Mouse (Mus musculus): ENCODE measurements around the gene Rpl35.
"Not testable (repeated sequence)": the region's sequence is repeated elsewhere in the genome, so short reads cannot be mapped to it uniquely, and the experiment has no call there.

Rpl35 gene

GRCm38 (mm10) chr2:39005574-39006079 lies at the start of gene Rpl35:
Gene Rpl35 (minus strand): TSS chr2:39005624.
- peak in 1 of 2 experiments; percentile 82 for DNase-seq (ENCODE audit: low spot score in 2 of 2)

DNA sequence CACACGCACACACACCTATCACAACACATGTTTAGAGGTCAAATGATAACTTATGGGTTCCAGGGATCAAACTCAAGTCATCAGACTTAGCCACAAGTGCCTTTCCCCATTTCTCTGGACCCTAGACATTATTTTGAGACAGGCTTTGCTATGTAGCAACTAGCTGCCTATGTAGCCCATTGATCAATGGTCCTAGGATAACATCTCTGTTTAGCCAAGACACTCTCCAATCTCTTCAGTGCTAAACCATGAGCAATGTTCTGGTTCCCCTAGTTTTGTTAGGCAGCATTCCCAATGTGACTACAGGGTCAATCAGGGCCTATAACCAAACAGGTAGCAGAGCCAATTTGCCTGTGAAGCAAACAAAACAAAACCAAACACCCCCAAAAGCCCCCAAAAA lies 43.1 kb upstream of the Rpl35 start:
- DNase-seq (ENCODE audit: low spot score in 2 of 2): no peak

DNA sequence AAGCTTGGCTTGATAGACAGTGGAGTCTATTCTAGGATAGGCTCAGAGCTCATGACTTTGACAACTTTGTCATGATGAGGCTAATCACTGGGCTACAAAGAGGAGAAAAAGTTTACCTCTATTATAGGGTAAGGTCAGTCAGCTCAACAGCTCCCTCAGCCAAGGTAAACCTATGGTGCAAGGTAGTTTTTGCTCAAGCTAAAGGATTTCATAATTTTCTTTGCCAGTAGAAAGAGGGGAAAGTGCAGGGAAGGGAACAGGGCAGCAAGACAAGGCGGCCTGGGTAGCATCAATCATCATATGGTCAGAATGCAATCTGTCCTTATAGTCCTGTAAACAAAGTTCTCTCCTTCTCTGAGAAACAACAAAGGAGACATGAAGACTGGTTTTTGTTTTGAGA lies 34.8 kb upstream of the Rpl35 start:
- no peak for DNase-seq (ENCODE audit: low spot score in 2 of 2)

GRCm38 (mm10) chr2:39031611-39032010 lies 26.2 kb upstream of the Rpl35 start:
- DNase-seq (ENCODE audit: low spot score in 2 of 2): no peak

DNA sequence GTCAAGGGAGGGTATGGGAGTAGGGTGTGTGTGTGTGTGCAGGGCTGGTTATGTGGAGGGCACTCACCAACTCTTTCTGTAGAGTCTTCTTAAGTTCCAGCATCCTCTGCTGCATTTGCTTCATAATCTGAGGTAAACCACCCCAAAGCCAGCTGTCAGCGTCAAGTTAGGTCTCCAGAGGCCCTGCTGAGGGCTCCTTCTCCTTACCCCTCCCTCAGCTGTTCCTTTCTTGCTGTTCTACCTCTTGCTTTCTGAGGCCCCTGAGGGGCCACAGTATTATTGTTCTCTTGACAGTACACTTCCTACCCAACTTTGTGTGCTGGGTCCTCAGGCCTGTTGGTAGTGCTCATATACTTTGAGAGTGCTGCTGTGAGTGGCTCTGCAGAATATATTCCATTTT lies 14.6 kb upstream of the Rpl35 start:
- DNase-seq (ENCODE audit: low spot score in 2 of 2): no peak

DNA sequence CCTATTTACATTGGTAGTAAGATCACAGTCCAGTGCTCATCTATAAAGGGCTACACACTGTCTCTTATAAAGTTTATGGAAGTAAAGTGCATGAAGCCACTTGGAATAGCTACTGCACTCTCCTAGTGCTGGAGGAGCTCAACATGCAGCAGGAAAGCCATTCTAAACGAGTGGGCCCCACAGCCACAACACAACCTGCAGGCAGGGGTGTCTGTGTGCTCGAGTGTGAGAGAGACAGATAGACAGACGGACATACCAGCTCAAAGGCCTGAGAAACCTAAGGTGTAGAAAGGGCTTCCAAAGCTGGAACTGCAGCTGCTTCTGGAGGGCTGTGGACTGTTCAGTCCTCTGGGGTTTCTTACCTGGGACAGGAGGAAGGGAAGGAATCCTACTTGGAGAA lies 11.2 kb upstream of the Rpl35 start:
- DNase-seq (ENCODE audit: low spot score in 2 of 2): no peak

DNA sequence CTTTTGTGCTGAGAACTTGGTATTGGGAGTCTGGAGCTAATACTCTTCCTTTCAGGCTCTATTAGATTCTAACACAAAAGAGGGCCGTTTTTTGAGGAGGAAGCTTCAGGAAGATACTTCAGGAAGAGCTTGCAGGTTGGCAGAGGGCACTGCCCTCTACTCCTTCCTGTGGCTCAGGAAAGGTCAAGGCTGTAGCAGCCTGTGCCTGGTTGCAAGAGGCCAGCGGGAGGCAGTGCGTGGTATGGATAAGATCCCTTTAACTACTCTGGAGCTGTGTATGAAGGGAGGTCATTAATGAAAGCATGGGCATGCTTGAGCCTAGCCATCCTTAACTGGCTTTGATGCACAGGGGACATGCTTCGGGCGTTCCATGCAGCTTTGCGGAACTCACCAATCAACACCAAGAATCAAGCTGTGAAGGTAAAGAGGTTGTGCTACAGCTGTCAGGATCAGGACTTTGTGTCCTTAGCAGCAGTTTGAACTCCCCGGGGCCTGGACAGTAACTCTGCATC lies 7.4 kb upstream of the Rpl35 start:
- no peak for DNase-seq (ENCODE audit: low spot score in 2 of 2)

- no peak for DNase-seq (ENCODE audit: low spot score in 2 of 2)
Measured at GRCm38 (mm10) chr2:39011971-39012370, 6.5 kb upstream of the Rpl35 start.

DNA sequence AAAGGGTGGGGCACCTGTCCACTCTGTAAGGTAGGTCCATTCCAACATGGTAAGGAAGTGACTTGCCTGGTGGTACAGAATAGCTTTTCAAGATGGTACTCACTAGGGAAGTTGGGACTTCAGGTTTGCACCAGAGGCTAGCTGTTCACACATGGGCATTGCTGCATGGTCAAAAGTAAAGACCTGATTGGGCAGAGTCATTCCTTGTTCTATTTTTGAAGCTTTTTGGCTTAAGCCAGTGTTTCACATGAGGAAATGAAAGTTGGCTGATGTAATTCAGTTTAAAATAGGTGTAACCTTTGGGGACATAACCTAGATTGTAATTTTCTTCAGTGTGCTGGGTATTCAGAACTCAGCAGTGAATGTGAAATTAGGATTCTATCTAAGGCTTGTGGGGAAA lies 5.8 kb upstream of the Rpl35 start:
- no peak for DNase-seq (ENCODE audit: low spot score in 2 of 2)

GRCm38 (mm10) chr2:39010144-39010543 lies 4.7 kb upstream of the Rpl35 start:
- DNase-seq (ENCODE audit: low spot score in 2 of 2): not testable (repeated sequence)

GRCm38 (mm10) chr2:39008954-39009365 lies 3.5 kb upstream of the Rpl35 start:
- DNase-seq (ENCODE audit: low spot score in 2 of 2): peak in 1 of 2 experiments; percentile 84

DNA sequence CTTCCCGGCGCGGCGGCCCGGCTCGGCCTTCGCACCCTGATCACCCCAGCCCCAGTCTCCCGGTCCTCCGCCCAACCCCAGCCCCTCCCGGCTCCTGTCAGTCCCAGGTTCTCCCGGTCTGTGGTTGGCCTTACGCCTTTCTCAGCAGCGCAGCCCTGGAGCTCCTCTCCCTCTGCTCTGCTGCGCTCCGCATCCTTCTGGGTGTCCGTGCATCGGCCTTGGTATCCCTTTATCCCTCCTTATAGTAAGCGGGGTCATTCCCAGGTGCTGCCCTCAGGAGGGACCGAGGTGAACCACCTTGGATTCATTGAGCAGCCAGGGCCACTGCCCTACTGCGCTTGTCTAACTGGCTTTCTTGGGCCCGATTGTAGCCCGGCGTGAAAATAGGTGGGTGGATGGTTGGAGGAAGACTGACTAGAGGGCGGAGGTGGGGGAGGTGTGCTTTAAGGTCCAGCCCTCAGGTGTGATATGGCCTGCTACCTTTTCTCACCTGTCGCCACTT lies 3.0 kb upstream of the Rpl35 start:
- DNase-seq (ENCODE audit: low spot score in 2 of 2): no peak

DNA sequence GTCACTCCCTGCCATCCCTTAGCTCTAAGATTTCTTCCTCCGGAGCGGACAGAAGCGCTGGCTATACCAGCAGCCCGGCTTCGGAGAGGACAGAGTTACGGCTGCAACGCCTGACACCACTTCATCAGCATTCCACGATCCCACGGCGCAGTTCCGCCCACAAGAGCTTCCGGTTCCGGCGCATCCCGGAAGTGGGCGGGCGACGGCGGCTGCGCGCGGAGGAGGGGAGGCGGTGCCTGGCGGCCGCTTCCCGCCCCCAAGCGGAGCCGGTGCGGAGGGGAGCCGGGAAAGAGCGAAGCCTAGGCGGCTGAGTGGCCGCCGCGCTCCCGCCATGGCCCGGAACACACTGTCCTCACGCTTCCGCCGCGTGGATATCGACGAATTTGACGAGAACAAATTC lies 2.4 kb upstream of the Rpl35 start:
- DNase-seq (ENCODE audit: low spot score in 2 of 2): peak; percentile 88 to 94

DNA sequence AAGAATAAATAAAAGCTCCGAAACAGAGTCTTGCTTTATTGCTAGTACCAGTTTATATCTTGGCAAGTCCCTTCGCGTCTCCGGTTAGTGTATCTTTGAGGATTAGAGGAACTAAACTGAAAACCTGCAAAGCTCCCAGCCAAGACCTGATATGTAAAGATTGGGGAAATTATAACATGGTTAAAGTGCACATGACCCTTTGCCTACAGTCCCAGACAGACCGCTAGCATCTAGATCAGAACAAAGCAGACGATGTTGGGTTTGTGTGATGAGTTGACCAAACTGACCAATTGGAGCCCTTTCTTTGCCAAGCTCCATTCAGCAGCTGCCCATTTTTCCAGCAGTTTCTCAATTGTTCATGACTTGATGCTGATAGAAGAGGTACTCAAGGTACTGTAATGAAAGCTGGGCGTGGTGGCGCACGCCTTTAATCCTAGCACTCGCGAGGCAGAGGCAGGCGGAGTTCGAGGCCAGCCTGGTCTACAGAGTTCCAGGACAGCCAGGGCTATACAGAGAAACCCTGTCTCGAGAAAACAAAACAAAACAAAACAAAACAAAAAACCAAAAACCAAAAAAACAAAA lies 816 bp upstream of the Rpl35 start:
- no peak for DNase-seq (ENCODE audit: low spot score in 2 of 2)

DNA sequence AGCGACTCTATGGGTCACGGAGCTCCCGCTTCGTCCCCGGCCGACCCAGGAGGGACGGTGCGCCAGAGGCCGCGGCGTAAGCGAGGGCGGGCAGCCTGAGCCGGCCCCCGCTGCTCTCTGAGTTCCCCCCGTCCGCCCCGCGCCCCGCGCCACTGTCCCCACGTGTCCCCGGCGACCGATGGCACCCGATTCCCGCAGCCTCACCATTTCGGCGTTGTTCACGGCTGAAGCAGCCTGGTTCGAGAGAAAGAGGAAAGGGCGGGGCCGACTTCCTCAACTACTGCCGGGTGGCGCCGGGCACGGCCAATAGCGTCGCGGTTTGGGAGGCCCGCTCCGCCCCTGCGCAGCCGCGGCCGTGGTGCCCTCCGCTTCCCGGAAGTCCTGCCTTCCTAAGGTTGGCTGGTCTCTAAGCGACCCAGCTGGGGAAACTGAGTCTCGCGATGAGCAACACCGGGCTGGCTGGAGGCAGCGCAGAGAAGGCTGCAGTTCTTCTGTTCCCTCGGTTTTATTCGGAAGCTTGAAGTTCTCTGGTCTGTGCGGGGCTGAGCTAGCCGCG lies 466 bp downstream of the Rpl35 start, which contains the start of gene Arpc5l:
TSS of gene Arpc5l (plus strand) at position 469 of the 556 bp plus-strand sequence.
- peak; percentile 89 to 95 for DNase-seq (ENCODE audit: low spot score in 2 of 2)

DNA sequence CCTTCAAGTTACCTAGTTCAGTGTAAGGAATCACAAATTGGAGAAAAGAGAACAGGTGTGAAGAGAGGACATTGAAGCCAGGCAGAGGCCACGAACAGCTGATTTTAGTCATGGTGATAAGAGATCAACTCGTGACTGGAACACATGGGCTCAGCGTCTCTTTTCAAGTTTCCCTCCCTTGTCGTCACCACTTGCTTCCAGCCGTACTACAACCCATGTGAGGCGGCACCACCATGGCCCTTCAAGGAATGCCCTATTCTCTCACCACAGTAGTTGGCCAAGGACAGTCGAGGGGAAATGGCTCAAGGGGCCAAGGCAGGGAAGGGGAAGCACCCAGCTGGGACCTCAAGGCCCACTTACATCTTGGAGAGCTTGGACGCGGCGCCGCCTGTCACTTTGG lies 1.1 kb downstream of the Rpl35 start:
- peak; percentile 41 to 44 for DNase-seq (ENCODE audit: low spot score in 2 of 2)

GRCm38 (mm10) chr2:39003512-39003911 lies 1.9 kb downstream of the Rpl35 start:
- no peak for DNase-seq (ENCODE audit: low spot score in 2 of 2)

DNA sequence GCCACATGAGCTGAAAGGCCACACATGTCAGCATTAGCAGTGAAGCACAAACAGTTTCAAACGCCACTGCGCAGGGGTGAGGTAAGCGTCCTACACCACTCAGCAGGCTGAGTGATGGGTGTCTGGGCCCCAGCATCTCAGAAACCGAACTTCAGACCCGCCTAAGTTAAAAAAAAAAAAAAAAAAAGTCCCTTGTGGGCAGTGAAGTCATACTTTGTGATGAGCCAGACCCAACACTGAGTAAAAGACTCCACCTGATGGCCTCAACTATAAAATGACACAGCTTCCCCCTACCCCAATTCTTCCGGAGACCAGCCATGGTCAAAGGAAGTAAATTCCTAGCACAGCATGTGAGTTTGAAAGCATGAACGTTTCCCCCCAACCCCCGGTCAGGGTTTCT lies 2.3 kb downstream of the Rpl35 start:
- no peak for DNase-seq (ENCODE audit: low spot score in 2 of 2)

DNA sequence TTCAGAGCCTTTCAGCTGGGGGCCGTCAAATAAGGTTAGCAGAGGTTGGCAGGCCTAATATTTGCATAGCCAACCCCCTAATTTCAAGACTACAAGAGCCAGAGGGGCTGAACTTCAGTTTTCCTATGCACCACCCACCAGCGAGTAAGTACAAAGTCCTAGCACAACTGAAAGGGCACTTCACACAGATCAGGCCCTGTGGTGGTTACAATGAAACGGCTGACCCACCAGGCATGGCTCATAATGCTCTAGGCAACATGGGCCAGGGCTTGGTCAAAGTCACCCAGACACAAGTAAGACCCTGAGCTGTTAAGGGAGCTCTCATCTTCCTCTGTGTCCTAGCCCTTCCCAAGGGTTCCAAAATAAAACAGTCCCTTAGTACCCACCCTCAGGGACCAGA lies 3.6 kb downstream of the Rpl35 start:
- DNase-seq (ENCODE audit: low spot score in 2 of 2): no peak

GRCm38 (mm10) chr2:39000587-39000919 lies 4.9 kb downstream of the Rpl35 start:
- no peak for DNase-seq (ENCODE audit: low spot score in 2 of 2)

DNA sequence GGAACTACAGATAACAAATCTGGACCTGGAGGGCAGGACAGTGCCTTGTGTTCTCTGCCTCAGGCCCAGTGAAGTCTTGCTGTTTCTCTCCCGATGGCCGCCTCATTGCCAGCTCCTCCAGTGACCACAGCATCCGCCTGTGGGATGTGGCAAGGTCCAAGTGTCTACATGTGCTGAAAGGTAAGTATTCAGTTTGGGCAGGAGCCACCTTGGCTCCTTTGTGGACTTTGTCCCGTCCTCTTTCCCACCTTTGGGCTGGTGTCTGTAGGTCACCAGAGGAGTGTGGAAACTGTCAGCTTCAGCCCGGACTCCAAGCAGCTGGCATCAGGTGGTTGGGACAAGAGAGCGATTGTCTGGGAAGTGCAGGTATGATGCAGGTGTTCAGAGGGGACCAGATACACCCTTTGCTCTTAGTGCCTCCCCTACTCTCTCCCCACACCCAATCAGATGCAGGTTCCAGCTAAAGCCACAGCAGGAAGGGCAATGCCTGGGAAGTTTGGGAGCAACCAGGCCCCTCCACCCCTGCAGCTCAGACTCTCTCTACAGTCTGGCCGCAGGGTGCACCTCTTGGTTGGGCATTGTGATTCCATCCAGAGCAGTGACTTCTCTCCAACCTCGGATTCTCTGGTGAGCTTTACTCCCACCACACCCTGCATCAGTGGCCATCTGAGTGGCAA lies 5.4 kb downstream of the Rpl35 start:
- DNase-seq (ENCODE audit: low spot score in 2 of 2): no peak

DNA sequence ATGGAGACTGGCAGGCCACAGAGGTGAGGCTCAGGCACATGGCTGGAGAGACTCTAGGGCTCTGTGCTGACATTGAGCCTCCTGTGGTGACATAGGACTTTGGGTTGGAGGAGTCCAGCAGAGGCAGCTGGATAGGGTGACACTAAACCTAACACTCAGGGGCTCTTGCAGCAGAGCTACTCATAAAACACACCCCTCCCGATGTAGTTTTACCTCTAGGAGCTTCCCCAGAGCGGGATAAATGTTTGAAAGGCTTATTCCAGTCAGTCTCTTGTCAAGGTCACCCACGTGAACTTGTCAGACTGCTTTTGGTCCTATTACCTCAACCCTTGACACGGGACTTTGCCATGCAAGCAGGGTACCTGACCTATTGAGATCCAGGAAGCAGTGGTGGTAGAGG lies 6.0 kb downstream of the Rpl35 start:
- no peak for DNase-seq (ENCODE audit: low spot score in 2 of 2)
